Mouse (Mus musculus) CH12.LX (cell line): Measurements from ENCODE around the gene Dnm3. TPM values are rescaled to one million over a fixed set of nuclear protein-coding genes. Genes with fewer than 3 reads are reported as not detected.

Experiments
- DNase-seq: peaks from one replicate; pipeline ENCODE4 v3.0.0-alpha.2; 2013; ENCODE audit errors: extremely low read depth
- H3K27ac ChIP-seq: 2 replicates; pipeline ENCODE4 v1.5.1; 2012; ENCODE audit warnings: low read depth, mild to moderate bottlenecking, control low read depth, moderate library complexity; ENCODE audit not compliant: insufficient read depth
- H3K27me3 ChIP-seq: replicated peaks from 2 replicates; pipeline ENCODE3; 2012; ENCODE audit warnings: inconsistent platforms
- H3K36me3 ChIP-seq, 2 experiments: replicated peaks in 1 of 2; 2 replicates each; pipeline versions ENCODE3 to v1.6.1; 2012; ENCODE audit warnings: inconsistent platforms in 1 of 2, low read length in 1 of 2, mild to moderate bottlenecking in 1 of 2, mixed read lengths in 1 of 2, moderate library complexity in 1 of 2; ENCODE audit not compliant: control insufficient read depth in 1 of 2, insufficient read depth in 1 of 2
- H3K4me1 ChIP-seq, 2 experiments: 2 replicates each; pipeline ENCODE4 v1.6.1; 2012; ENCODE audit warnings: inconsistent platforms in 1 of 2, moderate library complexity in 1 of 2; ENCODE audit not compliant: insufficient read depth in 2 of 2, control insufficient read depth in 1 of 2
- H3K4me2 ChIP-seq: 2 replicates; pipeline ENCODE4 v1.6.1; 2012; ENCODE audit warnings: low read depth, mild to moderate bottlenecking, control low read depth; ENCODE audit not compliant: poor library complexity, insufficient read depth, severe bottlenecking
- H3K4me3 ChIP-seq, 3 experiments: fragments of 150-350 bp in 1 of 3; sonication (generic) in 1 of 3; replicated peaks in 1 of 3; 2 replicates each; pipeline versions ENCODE3 to v1.5.1; 2011 to 2012; ENCODE audit warnings: low read depth in 2 of 3, low read length in 2 of 3, mild to moderate bottlenecking in 2 of 3, moderate library complexity in 2 of 3, control low read depth in 1 of 3, improper control_type of control experiment in 1 of 3, inconsistent platforms in 1 of 3, mixed read lengths in 1 of 3; ENCODE audit not compliant: poor library complexity in 1 of 3
- H3K79me2 ChIP-seq: replicated peaks from 2 replicates; pipeline ENCODE4 v1.6.1; 2012; ENCODE audit warnings: mild to moderate bottlenecking, moderate library complexity; ENCODE audit not compliant: control insufficient read depth, poor library complexity, insufficient read depth, severe bottlenecking; ENCODE audit errors: extremely low read depth
- H3K9ac ChIP-seq: 2 replicates; pipeline ENCODE4 v1.6.1; 2012; ENCODE audit warnings: low read depth, mild to moderate bottlenecking, control low read depth, moderate library complexity; ENCODE audit not compliant: insufficient read depth
- H3K9me3 ChIP-seq: replicated peaks from 2 replicates; pipeline ENCODE3; 2012; ENCODE audit warnings: low read length, inconsistent platforms, mixed read lengths
- BHLHE40 ChIP-seq: IDR thresholded peaks from 2 replicates; pipeline ENCODE4 v1.6.1; 2011; ENCODE audit warnings: mild to moderate bottlenecking, low read depth, low read length, improper control_type of control experiment
- CHD2 ChIP-seq: IDR thresholded peaks from 2 replicates; pipeline ENCODE4 v1.6.1; 2011; ENCODE audit warnings: low read length, improper control_type of control experiment
- E2F4 ChIP-seq: IDR thresholded peaks from 2 replicates; pipeline ENCODE4 v1.6.1; 2011; ENCODE audit warnings: low read depth, low read length, improper control_type of control experiment; ENCODE audit not compliant: insufficient replicate concordance
- ELF1 ChIP-seq: IDR thresholded peaks from 2 replicates; pipeline ENCODE4 v1.6.1; 2014; ENCODE audit warnings: low read depth, mild to moderate bottlenecking, inconsistent platforms, low read length, improper control_type of control experiment
- EP300 ChIP-seq: IDR thresholded peaks from 2 replicates; pipeline ENCODE4 v1.6.1; 2011; ENCODE audit warnings: low read length, improper control_type of control experiment
- ETS1 ChIP-seq: conservative IDR thresholded peaks from 2 replicates; pipeline ENCODE4 v1.6.1; 2012; ENCODE audit warnings: low read depth, mild to moderate bottlenecking, inconsistent platforms, low read length, improper control_type of control experiment, moderate library complexity
- GABPA ChIP-seq: IDR thresholded peaks from 2 replicates; pipeline ENCODE4 v1.6.1; 2012; ENCODE audit warnings: low read depth, low read length, improper control_type of control experiment, inconsistent platforms; ENCODE audit not compliant: insufficient replicate concordance
- HCFC1 ChIP-seq: IDR thresholded peaks from 2 replicates; pipeline ENCODE4 v1.6.1; 2012; ENCODE audit warnings: low read depth, mild to moderate bottlenecking, inconsistent platforms, low read length, improper control_type of control experiment
- JUN ChIP-seq: IDR thresholded peaks from 2 replicates; pipeline ENCODE4 v1.6.1; 2011; ENCODE audit warnings: low read depth, mild to moderate bottlenecking, low read length, improper control_type of control experiment, moderate library complexity; ENCODE audit not compliant: insufficient read depth
- JUND ChIP-seq: conservative IDR thresholded peaks from 2 replicates; pipeline ENCODE4 v1.6.1; 2011; ENCODE audit warnings: low read depth, low read length, improper control_type of control experiment
- KAT2A ChIP-seq: IDR thresholded peaks from 2 replicates; pipeline ENCODE4 v1.6.1; 2012; ENCODE audit warnings: low read length, improper control_type of control experiment, inconsistent platforms; ENCODE audit not compliant: insufficient replicate concordance
- MAFK ChIP-seq: IDR thresholded peaks from 2 replicates; pipeline ENCODE4 v1.6.1; 2011; ENCODE audit warnings: low read length, improper control_type of control experiment; ENCODE audit not compliant: insufficient replicate concordance
- MAX ChIP-seq: IDR thresholded peaks from 2 replicates; pipeline ENCODE4 v1.6.1; 2011; ENCODE audit warnings: low read length, improper control_type of control experiment
- MEF2A ChIP-seq: IDR thresholded peaks from 2 replicates; pipeline ENCODE4 v1.6.1; 2014; ENCODE audit warnings: low read depth, mild to moderate bottlenecking, inconsistent platforms, low read length, improper control_type of control experiment, borderline replicate concordance
- MXI1 ChIP-seq: IDR thresholded peaks from 2 replicates; pipeline ENCODE4 v1.6.1; 2011; ENCODE audit warnings: mild to moderate bottlenecking, low read depth, low read length, improper control_type of control experiment
- NRF1 ChIP-seq: IDR thresholded peaks from 2 replicates; pipeline ENCODE4 v1.6.1; 2014; ENCODE audit warnings: low read depth, mild to moderate bottlenecking, inconsistent platforms, low read length, improper control_type of control experiment, moderate library complexity
- POLR2A ChIP-seq: IDR thresholded peaks from 2 replicates; pipeline ENCODE4 v1.6.1; 2011; ENCODE audit warnings: low read depth, mild to moderate bottlenecking, improper control_type of control experiment, low read length
- SMC3 ChIP-seq: IDR thresholded peaks from 2 replicates; pipeline ENCODE4 v1.6.1; 2011; ENCODE audit warnings: low read depth, low read length, improper control_type of control experiment
- TBP ChIP-seq: conservative IDR thresholded peaks from 2 replicates; pipeline ENCODE4 v1.6.1; 2011; ENCODE audit warnings: low read depth, low read length, improper control_type of control experiment
- TCF12 ChIP-seq: IDR thresholded peaks from 2 replicates; pipeline ENCODE4 v1.6.1; 2014; ENCODE audit warnings: low read depth, mild to moderate bottlenecking, inconsistent platforms, low read length, improper control_type of control experiment
- UBTF ChIP-seq: IDR thresholded peaks from 2 replicates; pipeline ENCODE4 v1.6.1; 2012; ENCODE audit warnings: low read depth, mild to moderate bottlenecking, inconsistent platforms, low read length, improper control_type of control experiment, moderate library complexity
- USF1 ChIP-seq: IDR thresholded peaks from 2 replicates; pipeline ENCODE4 v1.6.1; 2014; ENCODE audit warnings: low read depth, mild to moderate bottlenecking, inconsistent platforms, low read length, improper control_type of control experiment
- USF2 ChIP-seq: conservative IDR thresholded peaks from 2 replicates; pipeline ENCODE4 v1.6.1; 2011; ENCODE audit warnings: low read depth, low read length, improper control_type of control experiment
- ZC3H11A ChIP-seq: IDR thresholded peaks from 2 replicates; pipeline ENCODE4 v1.6.1; 2012; ENCODE audit warnings: low read depth, mild to moderate bottlenecking, inconsistent platforms, low read length, improper control_type of control experiment
- ZKSCAN1 ChIP-seq: IDR thresholded peaks from 2 replicates; pipeline ENCODE4 v1.6.1; 2012; ENCODE audit warnings: low read depth, inconsistent platforms, low read length, improper control_type of control experiment, borderline replicate concordance
- ZMIZ1 ChIP-seq: IDR thresholded peaks from 2 replicates; pipeline ENCODE4 v1.6.1; 2012; ENCODE audit warnings: low read depth, mild to moderate bottlenecking, inconsistent platforms, low read length, improper control_type of control experiment
- ZNF384 ChIP-seq: IDR thresholded peaks from 2 replicates; pipeline ENCODE4 v1.6.1; 2012; ENCODE audit warnings: low read depth, low read length, improper control_type of control experiment, inconsistent platforms
- dilution Hi-C: fragments of 300-500 bp; cut with MboI; formaldehyde crosslinking; loops from 2 replicates; pipeline ENCODE4 v1.14.3; 2020; ENCODE audit warnings: low sequenced_read_pairs; ENCODE audit not compliant: extremely low pct_unique_long_range_greater_than_20kb, extremely low pct_ligation_motif_present
- in situ Hi-C: fragments of 300-500 bp; cut with MboI; formaldehyde crosslinking; loops from 3 replicates; pipeline ENCODE4 v1.14.3; 2019; ENCODE audit warnings: low sequenced_read_pairs, low pct_ligation_motif_present, low pct_unique_long_range_greater_than_20kb, mixed read lengths
- polyA plus RNA-seq: library from polyadenylated mRNA; unstranded; fragments of >175 nt; gene quantifications from 2 replicates; pipeline ENCODE4 v1.2.1, GENCODE M21; 2012; ENCODE audit warnings: low read depth; ENCODE audit not compliant: insufficient read length
- total RNA-seq, 2 experiments: library from RNA; depleted of rRNA; stranded (reverse); fragments of 300-350 nt in 1 of 2; fragments of >200 nt in 1 of 2; gene quantifications; 2 replicates each; pipeline ENCODE4 v1.2.3; 2012 to 2014

Gene Dnm3
- total and polyA plus RNA-seq, 3 experiments: 3.6 to 9.5 (median 6.9) TPM

DNA sequence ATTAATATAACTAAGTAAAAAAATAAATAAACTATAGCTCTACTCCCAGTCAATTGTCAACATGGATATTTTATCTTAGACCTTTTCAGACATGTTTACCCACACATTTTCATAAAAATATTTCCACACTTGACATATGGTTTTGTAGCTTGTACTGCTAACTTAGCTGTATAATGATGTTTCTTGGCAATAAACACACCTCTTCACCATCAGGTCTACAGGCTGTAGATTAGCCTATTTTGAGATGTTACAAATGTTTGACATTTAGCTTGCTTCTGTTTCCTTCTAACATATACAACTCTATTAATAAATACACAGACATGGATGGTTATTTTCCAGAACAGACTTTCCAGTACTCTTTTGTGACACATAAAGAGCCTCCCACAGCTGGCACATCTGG, 38.3 kb downstream of the Dnm3 start:
- Histone ChIP-seq H3K9ac (no peak overlapping the region), H3K4me1 (no peaks in the 10 kb centered on the region), H3K4me3 (no peak overlapping the region), H3K27me3 (no peaks in the 10 kb centered on the region), H3K27ac (no peak overlapping the region), H3K4me2 (no peak overlapping the region), H3K9me3 (no peaks in the 10 kb centered on the region), H3K79me2 (no peaks in the 10 kb centered on the region), H3K36me3 (no peaks in the 10 kb centered on the region)
- dilution Hi-C loops: no loop called here
- in situ Hi-C loops: no loop called here
- no peak for DNase-seq
- TF ChIP-seq BHLHE40 (no peak), ZKSCAN1 (no peak), MAFK (no peak), MEF2A (no peak), NRF1 (no peak), USF1 (no peak), CHD2 (no peak), ZMIZ1 (no peak), SMC3 (no peak), ELF1 (no peak), EP300 (no peak), JUN (no peak), UBTF (no peak), JUND (no peak)

DNA sequence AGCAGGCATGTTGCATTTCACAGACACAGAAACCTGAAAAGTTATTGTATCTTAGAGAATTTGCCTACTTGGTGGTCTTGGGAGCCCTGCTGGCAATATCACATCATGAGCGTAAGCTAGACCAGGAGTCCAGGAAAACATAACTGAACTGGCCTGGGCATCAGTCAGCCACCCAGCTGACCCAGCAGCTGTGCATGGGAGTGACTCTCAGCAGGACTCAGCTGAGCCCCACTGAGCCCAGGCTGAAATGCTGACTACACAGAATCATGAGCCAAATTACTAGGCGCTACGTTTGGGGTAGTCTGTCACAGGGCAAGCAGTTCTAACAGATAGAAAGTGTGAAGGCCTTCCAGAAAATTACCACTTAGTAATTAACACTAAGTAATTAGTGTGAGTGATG, 41.2 kb downstream of the Dnm3 start:
- dilution Hi-C loops: no loop called here

GRCm38 (mm10) chr1:162428904-162429303, 48.9 kb downstream of the Dnm3 start:
- Histone ChIP-seq H3K9me3 (no peaks in the 10 kb centered on the region), H3K27ac (no peak overlapping the region), H3K27me3 (no peaks in the 10 kb centered on the region), H3K36me3 (no peaks in the 10 kb centered on the region), H3K9ac (no peak overlapping the region)
- in situ Hi-C loops (no loop called here), dilution Hi-C loops (no loop called here)
- DNase-seq: no peak
- no peak for TF ChIP-seq E2F4
- no peak for TF ChIP-seq MAX
- TF ChIP-seq KAT2A: no peak
- no peak for TF ChIP-seq CHD2
- TF ChIP-seq ELF1: no peak
- no peak for TF ChIP-seq ETS1
- TF ChIP-seq HCFC1: no peak
- no peak for TF ChIP-seq USF2
- TF ChIP-seq GABPA: no peak
- no peak for TF ChIP-seq UBTF
- TF ChIP-seq ZKSCAN1: no peak
- TF ChIP-seq TCF12: no peak
- no peak for TF ChIP-seq BHLHE40
- TF ChIP-seq EP300: no peak
- TF ChIP-seq POLR2A: no peak
- no peak for TF ChIP-seq TBP
- TF ChIP-seq ZC3H11A: no peak
- no peak for TF ChIP-seq MXI1
- TF ChIP-seq ZNF384: no peak
- TF ChIP-seq, all 38 proteins: peak for 0
- no peak overlapping the region for H3K4me3 ChIP-seq
- H3K4me2 ChIP-seq: no peak overlapping the region
- H3K79me2 ChIP-seq: no peaks in the 10 kb centered on the region
- H3K4me1 ChIP-seq: no peaks in the 10 kb centered on the region

More for the DNA sequence above, 41.2 kb downstream of the Dnm3 start:
- TF ChIP-seq ZKSCAN1: no peak
- H3K4me2 ChIP-seq: no peak overlapping the region
- H3K27me3 ChIP-seq: no peaks in the 10 kb centered on the region
- no peak overlapping the region for H3K9ac ChIP-seq
- no peak overlapping the region for H3K27ac ChIP-seq
- H3K4me3 ChIP-seq: no peak overlapping the region
- H3K9me3 ChIP-seq: no peaks in the 10 kb centered on the region
- H3K4me1 ChIP-seq: no peaks in the 10 kb centered on the region
- no peaks in the 10 kb centered on the region for H3K36me3 ChIP-seq
- H3K79me2 ChIP-seq: no peaks in the 10 kb centered on the region
- DNase-seq: no peak
- in situ Hi-C loops: no loop called here
